Mouse (Mus musculus) liver, embryonic 11.5 days (tissue): ENCODE measurements around the gene Ccdc148. TPM values are rescaled to one million over a fixed set of nuclear protein-coding genes. Genes with fewer than 3 reads are reported as not detected.
A peak's percentile ranks its signal among the peaks of the same experiment; 100 is the strongest.

Experiments
- ATAC-seq: fragments of 200-750 bp; cut with Nextera tagmentation; replicated peaks from 2 replicates; pipeline ENCODE4 v1.8.0; 2017; ENCODE audit warnings: moderate number of reproducible peaks, mild to moderate bottlenecking, moderate TSS enrichment, moderate library complexity; ENCODE audit not compliant: low FRiP score
- DNase-seq: peaks from one replicate; pipeline ENCODE4 v3.0.0-alpha.2; 2017; ENCODE audit warnings: low spot score
- H3K27ac ChIP-seq: fragments of 300-500 bp; sonication (generic); 2 replicates; pipeline ENCODE4 v1.5.1; 2014; ENCODE audit warnings: mild to moderate bottlenecking, low read depth, low read length, control low read depth
- H3K27me3 ChIP-seq: fragments of 300-500 bp; sonication (generic); replicated peaks from 2 replicates; pipeline ENCODE4 v1.6.1; 2014; ENCODE audit warnings: low read length, mixed read lengths; ENCODE audit not compliant: control insufficient read depth, insufficient read depth
- H3K36me3 ChIP-seq: fragments of 300-500 bp; sonication (generic); 2 replicates; pipeline ENCODE4 v1.6.1; 2014; ENCODE audit warnings: mild to moderate bottlenecking, low read length, moderate library complexity, mixed read lengths; ENCODE audit not compliant: control insufficient read depth, insufficient read depth
- H3K4me1 ChIP-seq: fragments of 300-500 bp; sonication (generic); replicated peaks from 2 replicates; pipeline ENCODE4 v1.6.1; 2014; ENCODE audit warnings: low read length, mixed read lengths; ENCODE audit not compliant: control insufficient read depth, insufficient read depth
- H3K4me2 ChIP-seq: fragments of 300-500 bp; sonication (generic); 2 replicates; pipeline ENCODE4 v1.6.1; 2014; ENCODE audit warnings: mild to moderate bottlenecking, control low read depth, moderate library complexity
- H3K4me3 ChIP-seq: fragments of 300-500 bp; sonication (generic); 2 replicates; pipeline ENCODE4 v1.5.1; 2014; ENCODE audit warnings: low read depth, low read length, control low read depth
- H3K9ac ChIP-seq: fragments of 300-500 bp; sonication (generic); 2 replicates; pipeline ENCODE4 v1.6.1; 2014; ENCODE audit warnings: low read depth, low read length, control low read depth
- H3K9me3 ChIP-seq: fragments of 300-500 bp; sonication (generic); 2 replicates; pipeline ENCODE4 v1.6.1; 2016; ENCODE audit warnings: low read length, inconsistent platforms, mixed read lengths; ENCODE audit not compliant: control insufficient read depth
- WGBS: fragments of 180-500 bp; shearing (Covaris S2); extraction: QIAGEN DNeasy Blood & Tissue Kit; methylation state at CpG from one replicate; pipeline ENCODE4 v1.1.7; 2014; 5-methylcytosine and 5-hydroxymethylcytosine counted together
- polyA plus RNA-seq: library from polyadenylated mRNA; unstranded; fragments of >200 nt; fragmentation: Nextera tagmentation; extraction: Ambion mirVana; gene quantifications from 2 replicates; pipeline ENCODE4 v1.2.1, GENCODE M21; 2014

Ccdc148 gene
- 0.13 and 0.32 TPM in 2 replicates for polyA plus RNA-seq

- ATAC-seq (peak; percentile 98), DNase-seq (peak; percentile 84)
- H3K36me3 ChIP-seq, result no peaks in the 10 kb centered on the region
- H3K9me3 ChIP-seq, result no peaks in the 10 kb centered on the region
- H3K4me2 ChIP-seq, result peak within 1 kb of the TSS; percentile 82
- H3K4me1 ChIP-seq, result peaks cover 7% of the 10 kb centered on the region
- peak within 1 kb of the TSS; percentile 87 for H3K9ac ChIP-seq
- under 1% methylated on average over 35 of the region's 37 CpGs for WGBS
- H3K4me3 ChIP-seq, result peak within 1 kb of the TSS; percentile 88
- H3K27ac ChIP-seq, result peak within 1 kb of the TSS; percentile 78
- H3K27me3 ChIP-seq, result no peaks in the 10 kb centered on the region
Measured at GRCm38 (mm10) chr2:59160605-59160963, at the start of gene Ccdc148, which contains the start of gene Pkp4. TSS of gene Ccdc148 (minus strand) at chr2:59160683. TSS of gene Pkp4 (plus strand) at chr2:59160850.

- Histone ChIP-seq H3K9ac (no peak overlapping the region), H3K36me3 (no peaks in the 10 kb centered on the region), H3K4me1 (peaks cover 2% of the 10 kb centered on the region; the same call in 1 of the 2 replicates), H3K9me3 (no peaks in the 10 kb centered on the region), H3K4me3 (no peak overlapping the region), H3K4me2 (no peak overlapping the region), H3K27me3 (no peaks in the 10 kb centered on the region), H3K27ac (no peak overlapping the region)
- DNase-seq (no peak), ATAC-seq (no peak)
- 77% methylated on average over 9 of the region's 9 CpGs for WGBS
Measured at GRCm38 (mm10) chr2:59208276-59208675, 47.8 kb upstream of the Ccdc148 start.

GRCm38 (mm10) chr2:59207725-59208124 is 47.2 kb upstream of the Ccdc148 start:
- Histone ChIP-seq H3K9ac (no peak overlapping the region), H3K4me3 (no peak overlapping the region), H3K27ac (no peak overlapping the region), H3K4me1 (peaks cover 3% of the 10 kb centered on the region; the same call in 1 of the 2 replicates), H3K4me2 (no peak overlapping the region), H3K9me3 (no peaks in the 10 kb centered on the region), H3K27me3 (no peaks in the 10 kb centered on the region), H3K36me3 (no peaks in the 10 kb centered on the region)
- DNase-seq (no peak), ATAC-seq (no peak)
- WGBS, result 78% methylated on average over 5 of the region's 5 CpGs

GRCm38 (mm10) chr2:59207240-59207639 is 46.8 kb upstream of the Ccdc148 start:
- ATAC-seq, result no peak

GRCm38 (mm10) chr2:59206190-59206589 is 45.7 kb upstream of the Ccdc148 start:
- DNase-seq (no peak), ATAC-seq (no peak)
- 81% methylated on average over 2 of the region's 2 CpGs for whole genome bisulfite sequencing
- no peak overlapping the region for H3K9ac ChIP-seq
- H3K4me3 ChIP-seq, result no peak overlapping the region
- H3K4me1 ChIP-seq, result peaks cover 3% of the 10 kb centered on the region; the same call in 1 of the 2 replicates
- no peaks in the 10 kb centered on the region for H3K27me3 ChIP-seq
- no peak overlapping the region for H3K4me2 ChIP-seq
- H3K9me3 ChIP-seq, result no peaks in the 10 kb centered on the region
- no peaks in the 10 kb centered on the region for H3K36me3 ChIP-seq
- no peak overlapping the region for H3K27ac ChIP-seq

More at GRCm38 (mm10) chr2:59207240-59207639, 46.8 kb upstream of the Ccdc148 start:
- Histone ChIP-seq H3K27ac (no peak overlapping the region), H3K4me2 (no peak overlapping the region), H3K4me3 (no peak overlapping the region), H3K27me3 (no peaks in the 10 kb centered on the region), H3K4me1 (peaks cover 3% of the 10 kb centered on the region; the same call in 1 of the 2 replicates), H3K9ac (no peak overlapping the region), H3K9me3 (no peaks in the 10 kb centered on the region), H3K36me3 (no peaks in the 10 kb centered on the region)
- DNase-seq, result no peak
- 47% methylated on average over 4 of the region's 4 CpGs for WGBS

- Histone ChIP-seq H3K4me1 (peaks cover 3% of the 10 kb centered on the region; the same call in 1 of the 2 replicates), H3K4me3 (no peak overlapping the region), H3K9ac (no peak overlapping the region), H3K4me2 (no peak overlapping the region), H3K27ac (no peak overlapping the region), H3K36me3 (no peaks in the 10 kb centered on the region), H3K9me3 (no peaks in the 10 kb centered on the region), H3K27me3 (no peaks in the 10 kb centered on the region)
- 93% methylated on average over 9 of the region's 9 CpGs for WGBS
- DNase-seq (no peak), ATAC-seq (no peak)
Measured at GRCm38 (mm10) chr2:59205092-59205491, 44.6 kb upstream of the Ccdc148 start.

- no peak overlapping the region for H3K4me3 ChIP-seq
- H3K4me1 ChIP-seq, result peaks cover 3% of the 10 kb centered on the region; the same call in 1 of the 2 replicates
- H3K27me3 ChIP-seq, result no peaks in the 10 kb centered on the region
- H3K9ac ChIP-seq, result no peak overlapping the region
- H3K27ac ChIP-seq, result no peak overlapping the region
- H3K36me3 ChIP-seq, result no peaks in the 10 kb centered on the region
- no peaks in the 10 kb centered on the region for H3K9me3 ChIP-seq
- no peak for DNase-seq
- no peak overlapping the region for H3K4me2 ChIP-seq
- WGBS, result 64% methylated on average over 3 of the region's 3 CpGs
- no peak for ATAC-seq
Measured at GRCm38 (mm10) chr2:59203627-59204425, 43.3 kb upstream of the Ccdc148 start.

- Histone ChIP-seq H3K27ac (no peak overlapping the region), H3K36me3 (no peaks in the 10 kb centered on the region), H3K4me2 (no peak overlapping the region), H3K9ac (no peak overlapping the region), H3K4me3 (no peak overlapping the region), H3K4me1 (peaks cover 3% of the 10 kb centered on the region; the same call in 1 of the 2 replicates), H3K27me3 (no peaks in the 10 kb centered on the region), H3K9me3 (no peaks in the 10 kb centered on the region)
- no peak for ATAC-seq
- DNase-seq, result no peak
- WGBS, result 65% methylated on average over 5 of the region's 5 CpGs
Measured at GRCm38 (mm10) chr2:59202930-59203329, 42.4 kb upstream of the Ccdc148 start.

- peaks cover 3% of the 10 kb centered on the region; the same call in 1 of the 2 replicates for H3K4me1 ChIP-seq
- H3K9ac ChIP-seq, result no peak overlapping the region
- H3K27ac ChIP-seq, result no peak overlapping the region
- peak; percentile 2 for DNase-seq
- WGBS, result 94% methylated on average over 3 of the region's 3 CpGs
- H3K9me3 ChIP-seq, result no peaks in the 10 kb centered on the region
- no peak for ATAC-seq
- no peak overlapping the region for H3K4me3 ChIP-seq
- no peaks in the 10 kb centered on the region for H3K27me3 ChIP-seq
- no peak overlapping the region for H3K4me2 ChIP-seq
- H3K36me3 ChIP-seq, result no peaks in the 10 kb centered on the region
Measured at GRCm38 (mm10) chr2:59200511-59200910, 40.0 kb upstream of the Ccdc148 start.
